Mouse (Mus musculus) ES-Bruce4 (cell line): ENCODE measurements around the gene Tbx5.

Source experiments
- CTCF ChIP-seq: IDR thresholded peaks from one replicate; pipeline ENCODE4 v1.8.1; 2011; ENCODE audit warnings: low read depth, low read length
- POLR2A ChIP-seq: IDR thresholded peaks from one replicate; pipeline ENCODE4 v1.8.1; 2011; ENCODE audit warnings: low read length; ENCODE audit not compliant: insufficient read depth

DNA sequence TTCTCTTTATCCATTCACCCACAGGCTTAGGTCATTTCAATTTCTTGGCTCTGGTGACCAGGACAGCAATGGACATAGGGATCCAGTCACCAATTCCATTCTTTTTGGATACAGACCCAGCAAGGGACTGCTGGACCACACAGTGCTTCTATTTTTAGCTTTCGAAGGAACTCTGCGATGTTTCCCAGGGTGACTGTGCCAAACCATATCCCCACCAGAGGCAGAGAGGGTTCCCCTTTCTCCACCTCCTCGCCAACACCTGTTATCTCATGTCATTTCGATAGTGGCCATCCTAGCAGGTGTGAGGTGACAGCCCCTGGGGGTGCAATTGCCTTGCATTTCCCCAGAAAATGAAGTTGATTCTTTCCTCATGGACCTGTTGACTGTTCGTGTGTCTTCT, 30.0 kb downstream of the Tbx5 start:
- no peak for TF ChIP-seq CTCF
- no peak for TF ChIP-seq POLR2A
